Mouse (Mus musculus) C2C12 (cell line): ENCODE results near the gene Lyrm7. TPM values are rescaled to one million over a fixed set of nuclear protein-coding genes. Genes with fewer than 3 reads are reported as not detected.

Source experiments
- H3K27me3 ChIP-seq: one replicate; pipeline ENCODE4 v1.6.1; 2011; ENCODE audit not compliant: control insufficient read depth, insufficient read depth, insufficient read length
- H3K36me3 ChIP-seq: one replicate; pipeline ENCODE4 v1.6.1; 2011; ENCODE audit not compliant: control insufficient read depth, insufficient read depth
- H3K4me3 ChIP-seq: one replicate; pipeline ENCODE4 v1.5.1; 2011; ENCODE audit warnings: mild to moderate bottlenecking, control low read depth; ENCODE audit not compliant: poor library complexity, insufficient read depth, severe bottlenecking
- H3K79me2 ChIP-seq: one replicate; pipeline ENCODE4 v1.6.1; 2011; ENCODE audit not compliant: control insufficient read depth, insufficient read depth
- H3K79me3 ChIP-seq: one replicate; pipeline ENCODE4 v1.6.1; 2011; ENCODE audit warnings: low read depth, control low read depth
- H3ac ChIP-seq: one replicate; pipeline ENCODE3; 2011; ENCODE audit warnings: low read depth; ENCODE audit not compliant: control insufficient read depth, insufficient read length
- CEBPB ChIP-seq: IDR thresholded peaks from one replicate; pipeline ENCODE4 v1.6.1; 2011; ENCODE audit warnings: low read depth, mild to moderate bottlenecking, control low read depth, moderate library complexity
- CTCF ChIP-seq: IDR thresholded peaks from one replicate; pipeline ENCODE4 v1.5.1; 2011; ENCODE audit not compliant: control insufficient read depth, insufficient read depth, insufficient read length
- FOSL1 ChIP-seq: IDR thresholded peaks from one replicate; pipeline ENCODE4 v1.8.0; 2011; ENCODE audit warnings: mild to moderate bottlenecking, low read length; ENCODE audit not compliant: poor library complexity, insufficient read depth, severe bottlenecking
- MAX ChIP-seq: IDR thresholded peaks from one replicate; pipeline ENCODE4 v1.6.1; 2011; ENCODE audit warnings: mild to moderate bottlenecking, control low read depth
- MYOD1 ChIP-seq: IDR thresholded peaks from one replicate; pipeline ENCODE4 v1.6.1; 2011; ENCODE audit warnings: low read depth; ENCODE audit not compliant: control insufficient read depth, insufficient read length
- MYOG ChIP-seq: IDR thresholded peaks from one replicate; pipeline ENCODE4 v1.6.1; 2011; ENCODE audit not compliant: control insufficient read depth, insufficient read length; ENCODE audit errors: extremely low read depth
- USF1 ChIP-seq: IDR thresholded peaks from one replicate; pipeline ENCODE4 v1.6.1; 2011; ENCODE audit warnings: low read depth, mild to moderate bottlenecking, control low read depth, moderate library complexity
- long read RNA-seq, 2 experiments: library from polyadenylated mRNA; unstranded; transcript quantifications; one replicate each; pipeline ENCODE4 v2.0.0; 2019 to 2020
- polyA plus RNA-seq: library from polyadenylated mRNA; unstranded; fragments of >200 nt; fragmentation: generic; extraction: Trizol; gene quantifications from one replicate; pipeline ENCODE4 v1.2.1, GENCODE M21; 2012; ENCODE audit warnings: missing spikeins

Lyrm7 gene
- 0.25 TPM for polyA plus RNA-seq
- long read RNA-seq, experiment 1, partial matches to known transcripts = 0 of 1 reads
- long read RNA-seq, experiment 1, other reads (novel, unspliced or antisense) = 0 of 1 reads
- long read RNA-seq, experiment 2, partial matches to known transcripts = 0 of 1 reads
- long read RNA-seq, experiment 2, other reads (novel, unspliced or antisense) = 1 of 1 reads

DNA sequence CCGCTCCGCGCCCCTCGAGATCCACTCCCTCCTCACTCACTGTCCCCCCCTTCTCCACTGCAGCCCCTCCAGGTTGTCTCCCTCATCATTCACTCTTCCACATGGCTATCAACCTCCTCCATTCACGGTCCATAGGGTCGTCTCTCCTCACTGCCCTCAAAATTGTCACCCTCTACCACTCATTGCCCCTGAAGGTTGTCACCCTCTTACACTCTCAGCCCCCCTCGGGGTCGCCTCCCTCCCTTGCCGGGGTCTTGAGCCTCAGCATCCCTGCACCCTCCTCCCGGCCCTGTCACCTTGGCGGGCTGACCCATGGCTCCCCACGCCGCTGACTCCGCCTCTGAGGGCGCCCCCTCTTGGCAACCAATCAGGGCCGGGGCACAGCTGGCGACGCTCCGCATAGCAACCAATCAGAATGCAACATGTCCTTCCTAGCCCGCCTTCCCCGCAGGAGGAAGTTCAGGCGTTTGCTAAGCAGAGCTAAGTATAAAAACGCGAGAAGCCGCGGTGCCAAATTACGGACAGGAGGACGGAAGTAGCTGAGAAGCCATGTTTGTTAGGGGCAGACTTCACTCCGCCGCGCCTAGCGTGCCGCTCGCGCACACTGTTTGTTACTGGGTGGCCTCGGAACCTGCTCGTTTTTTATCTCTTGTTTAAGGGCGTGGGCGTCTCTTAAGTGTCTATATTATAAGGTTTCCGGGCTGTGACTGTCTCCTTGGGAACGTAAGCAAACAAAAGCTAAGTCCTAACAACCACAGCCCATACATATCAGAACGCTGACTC is at the start of gene Lyrm7:
Gene Lyrm7, minus strand, starts transcription at position 661 of the 783 bp plus-strand sequence.
- no peak for TF ChIP-seq CEBPB
- TF ChIP-seq MAX = peak; percentile 56
- Histone ChIP-seq H3K79me2 (no peaks in the 10 kb centered on the region), H3K36me3 (no peaks in the 10 kb centered on the region), H3ac (peak within 1 kb of the TSS; percentile 91), H3K79me3 (no peaks in the 10 kb centered on the region), H3K27me3 (no peaks in the 10 kb centered on the region), H3K4me3 (peak within 1 kb of the TSS; percentile 48)

DNA sequence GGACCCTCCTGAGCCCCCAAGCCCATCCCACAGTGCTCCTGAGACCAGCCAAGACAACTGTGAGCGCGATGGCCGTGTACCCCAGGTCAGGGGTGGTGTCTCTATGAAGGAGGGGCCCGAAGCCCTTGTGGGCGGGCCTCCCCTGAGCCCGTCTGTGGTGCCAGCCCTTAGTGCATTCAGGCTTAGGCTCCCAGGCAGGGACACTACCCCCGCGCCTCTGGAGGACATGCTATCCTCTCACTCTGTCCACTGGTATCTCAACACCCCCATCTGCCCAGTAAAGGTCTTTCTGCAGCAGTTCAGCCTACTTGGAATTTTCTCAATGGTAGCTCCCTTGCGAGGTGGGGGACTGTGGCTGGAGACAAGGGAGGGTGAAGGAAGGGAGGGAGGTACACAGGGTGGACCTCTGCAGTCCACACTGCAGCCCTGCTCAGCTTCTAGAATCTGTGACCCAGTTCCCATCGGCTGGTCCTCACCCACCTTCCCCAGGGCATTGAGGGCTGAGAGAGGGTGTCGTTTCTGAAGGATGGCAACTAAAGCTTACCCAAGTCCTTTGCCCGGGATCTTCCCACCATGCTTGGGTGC is 49.5 kb upstream of the Lyrm7 start:
- H3K79me2 ChIP-seq = no peaks in the 10 kb centered on the region
- H3ac ChIP-seq = no peak overlapping the region
- H3K4me3 ChIP-seq = no peak overlapping the region
- no peaks in the 10 kb centered on the region for H3K27me3 ChIP-seq
- no peak for TF ChIP-seq FOSL1
- no peak for TF ChIP-seq MAX
- TF ChIP-seq CTCF = no peak
- no peak for TF ChIP-seq USF1
- TF ChIP-seq CEBPB = no peak
- TF ChIP-seq MYOG = no peak
- H3K79me3 ChIP-seq = no peaks in the 10 kb centered on the region
- H3K36me3 ChIP-seq = peaks cover 10% of the 10 kb centered on the region

GRCm38 (mm10) chr11:54909273-54909672 is 48.6 kb upstream of the Lyrm7 start:
- Histone ChIP-seq H3K79me2 (no peaks in the 10 kb centered on the region), H3K36me3 (peaks cover 9% of the 10 kb centered on the region), H3K27me3 (no peaks in the 10 kb centered on the region), H3K4me3 (no peak overlapping the region), H3K79me3 (no peaks in the 10 kb centered on the region), H3ac (no peak overlapping the region)
- no peak for TF ChIP-seq MAX
- TF ChIP-seq MYOD1 = no peak
- TF ChIP-seq CTCF = no peak
- TF ChIP-seq MYOG = no peak
- TF ChIP-seq USF1 = no peak
- TF ChIP-seq FOSL1 = no peak
- TF ChIP-seq CEBPB = no peak

DNA sequence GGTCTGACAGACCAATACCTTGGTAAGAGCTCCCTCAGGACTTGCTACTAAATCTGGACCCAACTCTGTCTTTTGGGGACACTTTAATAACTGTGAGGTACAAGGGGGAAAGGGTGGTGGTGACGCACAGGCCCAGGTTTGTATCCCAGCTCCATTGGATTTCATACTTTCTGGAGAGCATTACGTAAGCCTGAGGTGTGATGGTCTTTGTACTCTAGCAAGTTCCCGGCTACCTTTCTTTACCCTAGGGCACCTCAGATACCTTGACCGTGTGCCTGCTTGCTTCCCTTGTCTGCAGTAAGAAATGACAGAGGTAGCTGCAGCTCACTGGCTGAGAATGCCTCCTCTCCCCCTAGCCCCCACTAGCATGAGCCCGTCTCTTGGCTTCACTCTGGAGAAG is 46.5 kb upstream of the Lyrm7 start:
- H3K4me3 ChIP-seq = no peak overlapping the region
- H3K79me2 ChIP-seq = no peaks in the 10 kb centered on the region
- peaks cover 6% of the 10 kb centered on the region for H3K36me3 ChIP-seq
- no peaks in the 10 kb centered on the region for H3K79me3 ChIP-seq
- H3K27me3 ChIP-seq = no peaks in the 10 kb centered on the region
- no peak overlapping the region for H3ac ChIP-seq
- TF ChIP-seq MAX = no peak
- TF ChIP-seq USF1 = no peak
- TF ChIP-seq MYOD1 = no peak
- TF ChIP-seq CTCF = no peak
- TF ChIP-seq MYOG = no peak
- no peak for TF ChIP-seq CEBPB
- no peak for TF ChIP-seq FOSL1

GRCm38 (mm10) chr11:54906466-54906865 is 45.8 kb upstream of the Lyrm7 start:
- no peak overlapping the region for H3K4me3 ChIP-seq
- H3K27me3 ChIP-seq = no peaks in the 10 kb centered on the region
- H3ac ChIP-seq = no peak overlapping the region
- no peak for TF ChIP-seq MYOD1
- TF ChIP-seq MYOG = no peak
- TF ChIP-seq CTCF = no peak
- no peaks in the 10 kb centered on the region for H3K79me3 ChIP-seq
- H3K36me3 ChIP-seq = peaks cover 6% of the 10 kb centered on the region
- no peaks in the 10 kb centered on the region for H3K79me2 ChIP-seq
